Mouse (Mus musculus): Measurements from ENCODE around the gene Fbp2. TPM values are rescaled to one million over a fixed set of nuclear protein-coding genes. Genes with fewer than 3 reads are reported as not detected.
A peak's percentile ranks its signal among the peaks of the same experiment; 100 is the strongest.
"Not testable (repeated sequence)": the region's sequence is repeated elsewhere in the genome, so short reads cannot be mapped to it uniquely, and the experiment has no call there.

Gene Fbp2
- polyA plus RNA-seq, 1 experiment from 2014 or later: 2.7 TPM

- H3K4me2 ChIP-seq: no peak overlapping the region
- no peak for ATAC-seq (ENCODE audit: insufficient number of reproducible peaks, low FRiP score, low TSS enrichment, low read depth)
- H3K4me1 ChIP-seq: peaks cover 18% of the 10 kb centered on the region
- H3K9me3 ChIP-seq: no peaks in the 10 kb centered on the region
- no peak overlapping the region for H3K4me3 ChIP-seq
- H3K27ac ChIP-seq: no peak overlapping the region
- H3K36me3 ChIP-seq: no peaks in the 10 kb centered on the region
- H3K27me3 ChIP-seq: no peaks in the 10 kb centered on the region
- WGBS: 90% methylated on average over 4 of the region's 4 CpGs
- H3K9ac ChIP-seq: no peak overlapping the region
Observed at GRCm38 (mm10) chr13:62860068-62860467, 1.8 kb upstream of the Fbp2 start.

DNA sequence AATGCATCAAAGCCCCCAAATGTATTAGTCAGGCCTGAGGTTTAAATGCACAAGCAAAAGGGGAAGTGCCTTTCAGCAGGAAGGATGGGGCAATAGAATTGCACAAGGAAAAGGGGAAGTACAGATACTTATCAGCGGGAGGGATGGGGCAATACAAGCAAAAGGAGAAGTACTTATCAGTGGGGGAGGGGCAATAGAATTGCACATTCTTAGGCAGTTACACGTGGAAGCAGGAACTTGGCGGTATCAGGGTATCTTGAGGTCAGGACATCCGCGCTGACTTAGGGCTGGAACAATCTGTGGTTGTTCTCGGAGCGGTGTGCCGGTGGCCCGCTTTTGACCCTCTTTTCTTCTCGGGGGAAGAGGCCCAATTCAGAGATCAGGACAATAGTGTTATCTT is 1.0 kb upstream of the Fbp2 start:
- not testable (repeated sequence) for H3K4me2 ChIP-seq; H3K9me3 ChIP-seq; H3K27me3 ChIP-seq; H3K4me3 ChIP-seq; ATAC-seq (ENCODE audit: insufficient number of reproducible peaks, low FRiP score, low TSS enrichment, low read depth); H3K9ac ChIP-seq; H3K36me3 ChIP-seq; H3K27ac ChIP-seq
- peaks cover 14% of the 10 kb centered on the region for H3K4me1 ChIP-seq
- 83% methylated on average over 10 of the region's 10 CpGs for WGBS

GRCm38 (mm10) chr13:62856850-62857249 is 1.4 kb downstream of the Fbp2 start:
- 79% methylated on average over 14 of the region's 14 CpGs for WGBS
- H3K36me3 ChIP-seq: no peaks in the 10 kb centered on the region
- peaks cover 10% of the 10 kb centered on the region for H3K4me1 ChIP-seq
- H3K4me3 ChIP-seq: no peak overlapping the region
- H3K27ac ChIP-seq: no peak overlapping the region
- no peak overlapping the region for H3K4me2 ChIP-seq
- H3K27me3 ChIP-seq: no peaks in the 10 kb centered on the region
- H3K9ac ChIP-seq: no peak overlapping the region
- ATAC-seq (ENCODE audit: insufficient number of reproducible peaks, low FRiP score, low TSS enrichment, low read depth): no peak
- no peaks in the 10 kb centered on the region for H3K9me3 ChIP-seq

DNA sequence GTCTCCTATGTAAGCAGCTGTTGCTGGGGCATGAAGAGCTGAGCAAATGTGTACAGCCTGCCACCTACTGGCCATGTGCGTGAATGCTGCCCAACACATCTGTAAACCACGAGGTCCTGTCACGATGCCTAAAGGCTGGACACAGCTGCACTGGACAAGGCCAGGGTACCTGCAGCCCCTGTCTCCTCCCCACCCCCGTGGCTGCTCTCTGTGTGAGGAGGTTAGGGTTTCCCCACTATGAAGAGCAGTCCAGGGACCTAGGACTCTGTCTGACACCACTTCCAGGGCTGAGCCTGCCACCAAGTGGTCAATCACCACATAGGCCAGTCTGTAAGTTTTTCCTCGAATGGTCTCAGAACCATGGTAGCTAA is 1.9 kb downstream of the Fbp2 start:
- H3K4me3 ChIP-seq: peak overlapping the region; percentile 25
- H3K27ac ChIP-seq: no peak overlapping the region
- ATAC-seq (ENCODE audit: insufficient number of reproducible peaks, low FRiP score, low TSS enrichment, low read depth): peak; percentile 72
- no peaks in the 10 kb centered on the region for H3K27me3 ChIP-seq
- H3K4me2 ChIP-seq: peak overlapping the region; percentile 48
- peaks cover 9% of the 10 kb centered on the region for H3K4me1 ChIP-seq
- no peaks in the 10 kb centered on the region for H3K9me3 ChIP-seq
- 5% methylated on average over 5 of the region's 5 CpGs for WGBS
- no peak overlapping the region for H3K9ac ChIP-seq
- no peaks in the 10 kb centered on the region for H3K36me3 ChIP-seq

GRCm38 (mm10) chr13:62855396-62856304 is 2.6 kb downstream of the Fbp2 start:
- no peak for ATAC-seq (ENCODE audit: insufficient number of reproducible peaks, low FRiP score, low TSS enrichment, low read depth)
- Histone ChIP-seq H3K27me3 (no peaks in the 10 kb centered on the region), H3K27ac (no peak overlapping the region)

GRCm38 (mm10) chr13:62854666-62855065 is 3.6 kb downstream of the Fbp2 start:
- no peak overlapping the region for H3K27ac ChIP-seq
- 15% methylated on average over 15 of the region's 15 CpGs for WGBS
- H3K9ac ChIP-seq: no peak overlapping the region
- no peaks in the 10 kb centered on the region for H3K36me3 ChIP-seq
- no peak overlapping the region for H3K4me2 ChIP-seq
- peaks cover 9% of the 10 kb centered on the region for H3K4me1 ChIP-seq
- ATAC-seq (ENCODE audit: insufficient number of reproducible peaks, low FRiP score, low TSS enrichment, low read depth): no peak
- no peak overlapping the region for H3K4me3 ChIP-seq
- H3K27me3 ChIP-seq: no peaks in the 10 kb centered on the region
- H3K9me3 ChIP-seq: no peaks in the 10 kb centered on the region

More at GRCm38 (mm10) chr13:62855396-62856304, 2.6 kb downstream of the Fbp2 start:
- Histone ChIP-seq H3K36me3 (no peaks in the 10 kb centered on the region), H3K4me3 (peak overlapping the region; percentile 25), H3K4me1 (peaks cover 9% of the 10 kb centered on the region), H3K9ac (no peak overlapping the region), H3K4me2 (peak overlapping the region; percentile 48), H3K9me3 (no peaks in the 10 kb centered on the region)
- WGBS: 32% methylated on average over 25 of the region's 25 CpGs

DNA sequence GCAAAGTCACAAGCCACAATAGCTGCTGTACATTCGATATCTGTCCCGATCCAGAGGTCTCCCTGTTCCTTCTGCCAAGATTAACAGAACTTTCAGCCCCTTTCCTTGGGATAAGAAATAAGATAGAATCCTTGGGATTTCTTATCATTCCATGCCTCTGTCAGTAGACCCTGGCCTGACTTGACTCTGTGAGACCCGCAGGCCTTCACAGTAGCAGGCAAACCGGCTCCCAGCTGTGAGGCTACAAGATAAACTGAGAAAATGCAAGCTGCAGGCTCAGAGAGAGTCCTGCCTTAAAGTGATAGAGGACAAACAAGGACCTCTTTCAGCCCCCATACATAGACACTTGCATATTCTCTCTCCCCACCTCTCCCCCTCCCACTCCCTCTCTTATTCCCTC is 24.9 kb downstream of the Fbp2 start:
- Histone ChIP-seq H3K27ac (no peak overlapping the region), H3K4me2 (no peak overlapping the region), H3K27me3 (no peaks in the 10 kb centered on the region), H3K4me3 (no peak overlapping the region), H3K4me1 (no peaks in the 10 kb centered on the region), H3K36me3 (no peaks in the 10 kb centered on the region), H3K9ac (no peak overlapping the region), H3K9me3 (no peaks in the 10 kb centered on the region)
- ATAC-seq (ENCODE audit: insufficient number of reproducible peaks, low FRiP score, low TSS enrichment, low read depth): no peak
- 38% methylated on average over 4 of the region's 4 CpGs for WGBS

DNA sequence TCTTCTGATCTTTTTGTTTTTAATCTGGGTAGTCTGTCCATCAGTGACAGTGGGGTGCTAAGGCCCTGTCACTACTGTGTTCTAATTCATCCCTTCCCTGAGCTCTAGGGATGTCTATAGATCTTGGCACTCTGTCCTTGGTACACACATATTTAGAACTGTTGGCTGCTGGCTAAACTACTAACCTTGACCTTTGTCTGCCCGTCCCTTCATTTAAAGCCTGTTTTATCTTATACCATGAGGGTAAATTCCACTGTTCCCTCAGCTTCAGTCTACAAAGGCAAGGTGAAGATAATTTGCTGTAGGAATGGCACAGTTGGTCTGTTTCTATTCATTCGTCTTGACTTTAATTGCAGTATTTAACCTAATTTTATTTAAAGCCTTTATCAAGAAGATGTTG is 26.0 kb downstream of the Fbp2 start:
- no peak overlapping the region for H3K27ac ChIP-seq
- WGBS: 79% methylated on average over 2 of the region's 2 CpGs
- no peaks in the 10 kb centered on the region for H3K4me1 ChIP-seq
- ATAC-seq (ENCODE audit: insufficient number of reproducible peaks, low FRiP score, low TSS enrichment, low read depth): no peak
- H3K9ac ChIP-seq: no peak overlapping the region
- no peaks in the 10 kb centered on the region for H3K36me3 ChIP-seq
- H3K27me3 ChIP-seq: no peaks in the 10 kb centered on the region
- H3K4me2 ChIP-seq: no peak overlapping the region
- H3K4me3 ChIP-seq: no peak overlapping the region
- no peaks in the 10 kb centered on the region for H3K9me3 ChIP-seq

GRCm38 (mm10) chr13:62815705-62816104 is 42.5 kb downstream of the Fbp2 start:
- not testable (repeated sequence) for H3K4me1 ChIP-seq; H3K36me3 ChIP-seq; H3K4me2 ChIP-seq; H3K9me3 ChIP-seq; ATAC-seq (ENCODE audit: insufficient number of reproducible peaks, low FRiP score, low TSS enrichment, low read depth); H3K27me3 ChIP-seq; H3K4me3 ChIP-seq; H3K27ac ChIP-seq; H3K9ac ChIP-seq
- 84% methylated on average over 3 of the region's 3 CpGs for WGBS

GRCm38 (mm10) chr13:62812713-62813112 is 45.5 kb downstream of the Fbp2 start:
- Histone ChIP-seq H3K36me3 (no peaks in the 10 kb centered on the region), H3K4me3 (peak overlapping the region; percentile 36), H3K4me2 (peak overlapping the region; percentile 64), H3K27ac (no peak overlapping the region), H3K27me3 (no peaks in the 10 kb centered on the region), H3K9me3 (no peaks in the 10 kb centered on the region), H3K9ac (no peak overlapping the region), H3K4me1 (no peaks in the 10 kb centered on the region)
- ATAC-seq (ENCODE audit: insufficient number of reproducible peaks, low FRiP score, low TSS enrichment, low read depth): no peak
- WGBS: 6% methylated on average over 30 of the region's 32 CpGs

DNA sequence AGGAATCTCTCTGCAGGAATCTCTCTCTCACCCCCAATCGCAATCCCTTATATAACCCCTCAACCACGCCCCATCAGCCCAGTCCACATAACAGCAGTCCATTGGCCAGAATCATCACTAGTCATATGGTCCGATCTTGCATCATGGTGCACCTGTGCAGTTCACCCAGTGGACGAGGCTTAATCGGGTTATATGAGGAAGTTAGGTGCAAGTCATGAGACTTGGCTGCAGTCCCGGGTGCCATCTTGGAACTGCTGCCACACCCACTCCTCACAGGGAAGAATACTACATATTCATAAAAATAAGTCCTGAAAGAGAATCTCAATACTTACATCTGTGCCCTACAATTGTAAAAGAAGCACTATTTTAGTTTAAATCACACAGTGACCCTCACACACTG is 50.2 kb downstream of the Fbp2 start:
- 84% methylated on average over 6 of the region's 6 CpGs for WGBS
- not testable (repeated sequence) for H3K9me3 ChIP-seq; ATAC-seq (ENCODE audit: insufficient number of reproducible peaks, low FRiP score, low TSS enrichment, low read depth)

More for the DNA sequence above, 50.2 kb downstream of the Fbp2 start:
- not testable (repeated sequence) for H3K4me2 ChIP-seq, H3K9ac ChIP-seq, H3K27ac ChIP-seq, H3K36me3 ChIP-seq, H3K4me1 ChIP-seq, H3K27me3 ChIP-seq, H3K4me3 ChIP-seq
